Comparison of ENCODE assay signal across 9 mouse cellular contexts in genomic region chr9:44691671-44692520, GRCm38 (mm10). TPM values are rescaled to one million over a fixed set of nuclear protein-coding genes. Genes with fewer than 3 reads are reported as not detected.
DNase-seq lines count a peak whose midpoint lies in the region; ATAC-seq lines count a peak whose summit lies in the region.
"Had no signal": no experiment of that assay in that cellular context is flagged by ENCODE, and none has a peak within 500 bp of the region (broad histone marks: within the 10 kb centered on the region; RNA-seq: fewer than 3 reads in every experiment).

No protein-coding gene starts in this region.

- ATAC-seq in embryonic facial prominence, embryonic 14.5 days (ENCODE audit: low read depth) = peak; percentile 71
- peak; percentile 54 for ATAC-seq in heart, embryonic 12.5 days (ENCODE audit: insufficient number of reproducible peaks, low FRiP score)
- peak; percentile 87 for ATAC-seq in lung, embryonic 16.5 days (ENCODE audit: low read depth)

- H3K4me2 ChIP-seq in embryonic facial prominence, embryonic 14.5 days (ENCODE audit: low read depth, low read length) = no peak overlapping the region
- H3K4me2 ChIP-seq in heart, embryonic 12.5 days = no peak overlapping the region; the same call in 1 of the 2 replicates
- H3K4me2 ChIP-seq in lung, embryonic 16.5 days (ENCODE audit: low read depth, low read length) = no peak overlapping the region

- 79% methylated on average over 21 of the region's 21 CpGs for WGBS in embryonic facial prominence, embryonic 14.5 days
- WGBS in heart, embryonic 12.5 days = 60% methylated on average over 21 of the region's 21 CpGs
- 58% methylated on average over 21 of the region's 21 CpGs for whole genome bisulfite sequencing in lung, embryonic 16.5 days

- H3K27ac ChIP-seq in embryonic facial prominence, embryonic 14.5 days (replicated peaks; ENCODE audit: low read depth, low read length) = no peak overlapping the region; the same call in 1 of the 2 replicates
- peak overlapping the region; percentile 34 for H3K27ac ChIP-seq in heart, embryonic 12.5 days (ENCODE audit: poor library complexity, severe bottlenecking)
- H3K27ac ChIP-seq in lung, embryonic 16.5 days (ENCODE audit: low read length) = peak overlapping the region; percentile 64

- no peaks in the 10 kb centered on the region for H3K9me3 ChIP-seq in embryonic facial prominence, embryonic 14.5 days (ENCODE audit: control insufficient read depth, low read length)
- H3K9me3 ChIP-seq in heart, embryonic 12.5 days (replicated peaks) = no peaks in the 10 kb centered on the region
- H3K9me3 ChIP-seq in lung, embryonic 16.5 days (ENCODE audit: control insufficient read depth, low read length) = no peaks in the 10 kb centered on the region

- H3K4me3 ChIP-seq in embryonic facial prominence, embryonic 14.5 days (ENCODE audit: low read depth, low read length) = no peak overlapping the region
- H3K4me3 ChIP-seq in heart, embryonic 12.5 days = no peak overlapping the region
- H3K4me3 ChIP-seq in lung, embryonic 16.5 days (ENCODE audit: low read length) = no peak overlapping the region

- H3K4me1 ChIP-seq in embryonic facial prominence, embryonic 14.5 days (ENCODE audit: control insufficient read depth, insufficient read depth, low read length) = no peaks in the 10 kb centered on the region
- peaks cover 17% of the 10 kb centered on the region for H3K4me1 ChIP-seq in heart, embryonic 12.5 days (replicated peaks)
- peaks cover 2% of the 10 kb centered on the region; the same call in 1 of the 2 replicates for H3K4me1 ChIP-seq in lung, embryonic 16.5 days (replicated peaks; ENCODE audit: control insufficient read depth, insufficient read depth, low read length)

- H3K36me3 ChIP-seq in embryonic facial prominence, embryonic 14.5 days (ENCODE audit: control insufficient read depth, insufficient read depth, low read length) = peaks cover 90% of the 10 kb centered on the region
- peaks cover 75% of the 10 kb centered on the region for H3K36me3 ChIP-seq in heart, embryonic 12.5 days
- peaks cover 32% of the 10 kb centered on the region for H3K36me3 ChIP-seq in lung, embryonic 16.5 days (ENCODE audit: control insufficient read depth, insufficient read depth, low read length)

- DNase-seq in ovary, adult 18-20 months (ENCODE audit: low spot score) = peak; percentile 52
- no peak for DNase-seq in ovary, postnatal 10 days (ENCODE audit: low spot score)
- DNase-seq in embryonic facial prominence, embryonic 14.5 days (ENCODE audit: low spot score) = peak; percentile 67
- DNase-seq in kidney, postnatal 4 days = peak; percentile 68 to 77
- peak; percentile 53 for DNase-seq in thymus, postnatal 0 days (ENCODE audit: low spot score)
- no peak for DNase-seq in natural killer cell, adult 2 months (ENCODE audit: low spot score in 2 of 2)

- no peaks in the 10 kb centered on the region for H3K27me3 ChIP-seq in embryonic facial prominence, embryonic 14.5 days (replicated peaks; ENCODE audit: control insufficient read depth, insufficient read depth, low read length)
- no peaks in the 10 kb centered on the region for H3K27me3 ChIP-seq in heart, embryonic 12.5 days (replicated peaks)
- H3K27me3 ChIP-seq in lung, embryonic 16.5 days (ENCODE audit: control insufficient read depth, insufficient read depth, low read depth, low read length) = no peaks in the 10 kb centered on the region

- H3K9ac ChIP-seq in embryonic facial prominence, embryonic 14.5 days (ENCODE audit: low read depth, low read length) = no peak overlapping the region
- no peak overlapping the region for H3K9ac ChIP-seq in heart, embryonic 12.5 days
- H3K9ac ChIP-seq in lung, embryonic 16.5 days (ENCODE audit: low read length) = no peak overlapping the region

RNA-seq across cellular contexts. Expression of gene Treh, which starts 18.9 kb away (rescaled TPM):
- not detected in 2 replicates for polyA plus RNA-seq in embryonic facial prominence, embryonic 14.5 days (2014; fragmentation: Nextera tagmentation; extraction: Ambion mirVana)
- not detected in 2 replicates for polyA plus RNA-seq in heart, embryonic 12.5 days (2016; fragmentation: Nextera tagmentation; extraction: Ambion mirVana)
- not detected in 2 replicates for polyA plus RNA-seq in lung, embryonic 16.5 days (2015; fragmentation: Nextera tagmentation; extraction: Ambion mirVana)
- 0.07 TPM in 1 of 2 replicates, not detected in the other for polyA plus RNA-seq in thymus, postnatal 0 days (2015; fragmentation: Nextera tagmentation; extraction: Ambion mirVana)
- polyA plus RNA-seq: limb, embryonic 11.5 days had no signal

RNA-seq across cellular contexts. Expression of gene Phldb1, which starts 43.1 kb away (rescaled TPM):
- polyA plus RNA-seq in embryonic facial prominence, embryonic 14.5 days (2014; fragmentation: Nextera tagmentation; extraction: Ambion mirVana) = 40.3 and 40.9 TPM in 2 replicates
- 34.8 and 36.9 TPM in 2 replicates for polyA plus RNA-seq in heart, embryonic 12.5 days (2016; fragmentation: Nextera tagmentation; extraction: Ambion mirVana)
- polyA plus RNA-seq in lung, embryonic 16.5 days (2015; fragmentation: Nextera tagmentation; extraction: Ambion mirVana) = 26.4 and 28.1 TPM in 2 replicates
- 3.0 and 3.3 TPM in 2 replicates for polyA plus RNA-seq in thymus, postnatal 0 days (2015; fragmentation: Nextera tagmentation; extraction: Ambion mirVana)

Comparison
In these comparisons a context has a peak if more than half of its experiments do, and no peak if none do; other contexts are left out.
1. DNase-seq: peak in ovary, adult 18-20 months (single experiment), embryonic facial prominence, embryonic 14.5 days (single experiment), kidney, postnatal 4 days (2 of 2) and thymus, postnatal 0 days (single experiment); none in ovary, postnatal 10 days (single experiment) and natural killer cell, adult 2 months (0 of 2).
2. Peak in every context shown above with its lines, with median percentiles within 50 percentile points of each other: ATAC-seq.